Mouse (Mus musculus) kidney, embryonic 16.5 days (tissue): Measurements from ENCODE around the gene Mt3. TPM values are rescaled to one million over a fixed set of nuclear protein-coding genes. Genes with fewer than 3 reads are reported as not detected.
"Not testable (repeated sequence)": the region's sequence is repeated elsewhere in the genome, so short reads cannot be mapped to it uniquely, and the experiment has no call there.

Source experiments
- ATAC-seq: fragments of 200-750 bp; cut with Nextera tagmentation; 2 replicates; pipeline ENCODE4 v1.8.0; 2017; ENCODE audit warnings: moderate TSS enrichment; ENCODE audit not compliant: low FRiP score, low TSS enrichment
- H3K27ac ChIP-seq: fragments of 300-500 bp; sonication (generic); 2 replicates; pipeline ENCODE4 v1.5.1; 2014; ENCODE audit warnings: low read length
- H3K27me3 ChIP-seq: fragments of 300-500 bp; sonication (generic); 2 replicates; pipeline ENCODE4 v1.6.1; 2014; ENCODE audit warnings: low read length, control low read depth, mixed read lengths; ENCODE audit not compliant: insufficient read depth
- H3K36me3 ChIP-seq: fragments of 300-500 bp; sonication (generic); 2 replicates; pipeline ENCODE4 v1.6.1; 2014; ENCODE audit warnings: low read length, control low read depth, mixed read lengths; ENCODE audit not compliant: insufficient read depth
- H3K4me1 ChIP-seq: fragments of 300-500 bp; sonication (generic); 2 replicates; pipeline ENCODE4 v1.6.1; 2014; ENCODE audit warnings: low read length, control low read depth, mixed read lengths; ENCODE audit not compliant: insufficient read depth
- H3K4me2 ChIP-seq: fragments of 300-500 bp; sonication (generic); replicated peaks from 2 replicates; pipeline ENCODE4 v1.6.1; 2014; ENCODE audit warnings: low read depth, low read length
- H3K4me3 ChIP-seq: fragments of 300-500 bp; sonication (generic); 2 replicates; pipeline ENCODE4 v1.5.1; 2014; ENCODE audit warnings: mild to moderate bottlenecking, low read length
- H3K9ac ChIP-seq: fragments of 300-500 bp; sonication (generic); replicated peaks from 2 replicates; pipeline ENCODE4 v1.6.1; 2014; ENCODE audit warnings: low read length
- H3K9me3 ChIP-seq: fragments of 300-500 bp; sonication (generic); 2 replicates; pipeline ENCODE4 v1.6.1; 2016; ENCODE audit warnings: low read length, control low read depth
- WGBS: fragments of 180-500 bp; shearing (Covaris S2); extraction: QIAGEN DNeasy Blood & Tissue Kit; methylation state at CpG from one replicate; pipeline ENCODE4 v1.1.7; 2014; 5-methylcytosine and 5-hydroxymethylcytosine counted together
- polyA plus RNA-seq: library from polyadenylated mRNA; unstranded; fragments of >200 nt; fragmentation: Nextera tagmentation; extraction: Ambion mirVana; gene quantifications from 2 replicates; pipeline ENCODE4 v1.2.1, GENCODE M21; 2015

Mt3 gene
- polyA plus RNA-seq, 1 experiment from 2014 or later: 1.6 TPM

DNA sequence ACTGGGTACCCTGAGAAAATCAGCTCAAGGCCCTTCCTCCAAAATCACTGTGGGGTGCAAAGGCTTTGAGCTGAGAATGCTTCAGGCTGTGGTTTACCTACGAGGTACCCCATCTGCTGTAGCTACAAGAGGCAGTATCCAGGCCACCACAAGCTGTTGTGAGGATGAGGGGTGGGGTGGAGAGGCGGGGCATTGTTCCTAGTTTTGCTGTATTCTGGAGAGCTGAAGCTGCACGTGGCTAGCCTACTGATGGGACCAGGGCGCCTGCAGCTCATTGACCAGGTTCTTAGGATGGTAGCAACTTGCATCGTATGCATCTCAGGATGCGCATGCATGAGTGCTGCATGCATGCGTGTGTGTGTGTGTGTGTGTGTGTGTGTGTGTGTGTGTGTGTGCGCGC is 30.8 kb upstream of the Mt3 start:
- Histone ChIP-seq H3K9me3 (no peaks in the 10 kb centered on the region), H3K27me3 (no peaks in the 10 kb centered on the region), H3K4me1 (peaks cover 8% of the 10 kb centered on the region), H3K27ac (no peak overlapping the region), H3K4me2 (no peak overlapping the region), H3K4me3 (no peak overlapping the region), H3K36me3 (no peaks in the 10 kb centered on the region), H3K9ac (no peak overlapping the region)
- WGBS: 79% methylated on average over 9 of the region's 9 CpGs
- ATAC-seq: no peak

- H3K4me2 ChIP-seq: no peak overlapping the region
- H3K27ac ChIP-seq: no peak overlapping the region
- no peak overlapping the region for H3K4me3 ChIP-seq
- no peaks in the 10 kb centered on the region for H3K9me3 ChIP-seq
- no peaks in the 10 kb centered on the region for H3K27me3 ChIP-seq
- no peak for ATAC-seq
- H3K9ac ChIP-seq: no peak overlapping the region
- WGBS: 27% methylated on average over 8 of the region's 8 CpGs
- no peaks in the 10 kb centered on the region for H3K36me3 ChIP-seq
- peaks cover 8% of the 10 kb centered on the region for H3K4me1 ChIP-seq
These were observed 29.5 kb upstream of the Mt3 start for GRCm38 (mm10) chr8:94122711-94123468.

- 72% methylated on average over 6 of the region's 6 CpGs for WGBS
- Histone ChIP-seq H3K9ac (no peak overlapping the region), H3K27me3 (no peaks in the 10 kb centered on the region), H3K36me3 (no peaks in the 10 kb centered on the region), H3K4me2 (no peak overlapping the region), H3K4me1 (peaks cover 8% of the 10 kb centered on the region), H3K4me3 (no peak overlapping the region), H3K27ac (no peak overlapping the region), H3K9me3 (no peaks in the 10 kb centered on the region)
- ATAC-seq: no peak
These were observed 24.7 kb upstream of the Mt3 start for GRCm38 (mm10) chr8:94127711-94128110.

GRCm38 (mm10) chr8:94129133-94129789 is 23.1 kb upstream of the Mt3 start:
- H3K4me1 ChIP-seq: no peaks in the 10 kb centered on the region
- WGBS: 89% methylated on average over 6 of the region's 6 CpGs
- no peak for ATAC-seq
- H3K4me2 ChIP-seq: no peak overlapping the region
- no peaks in the 10 kb centered on the region for H3K36me3 ChIP-seq
- no peaks in the 10 kb centered on the region for H3K9me3 ChIP-seq
- no peak overlapping the region for H3K27ac ChIP-seq
- H3K27me3 ChIP-seq: no peaks in the 10 kb centered on the region
- H3K9ac ChIP-seq: no peak overlapping the region
- no peak overlapping the region for H3K4me3 ChIP-seq

GRCm38 (mm10) chr8:94130126-94130525 is 22.3 kb upstream of the Mt3 start:
- H3K9me3 ChIP-seq: no peaks in the 10 kb centered on the region
- no peak for ATAC-seq
- H3K4me2 ChIP-seq: no peak overlapping the region
- 0 out of 2 replicates have a peak, but pooled peaks cover 4% of the 10 kb centered on the region for H3K4me1 ChIP-seq
- no peaks in the 10 kb centered on the region for H3K27me3 ChIP-seq
- H3K27ac ChIP-seq: no peak overlapping the region
- no peak overlapping the region for H3K9ac ChIP-seq
- 76% methylated on average over 4 of the region's 4 CpGs for WGBS
- no peak overlapping the region for H3K4me3 ChIP-seq
- no peaks in the 10 kb centered on the region for H3K36me3 ChIP-seq

- Histone ChIP-seq H3K36me3 (no peaks in the 10 kb centered on the region), H3K4me1 (0 out of 2 replicates have a peak, but pooled peaks cover 4% of the 10 kb centered on the region), H3K4me3 (no peak overlapping the region), H3K27ac (no peak overlapping the region), H3K9ac (no peak overlapping the region), H3K27me3 (no peaks in the 10 kb centered on the region), H3K9me3 (no peaks in the 10 kb centered on the region), H3K4me2 (no peak overlapping the region)
- 65% methylated on average over 5 of the region's 5 CpGs for WGBS
- no peak for ATAC-seq
These were observed 20.3 kb upstream of the Mt3 start for GRCm38 (mm10) chr8:94132096-94132495.

- H3K27ac ChIP-seq, H3K36me3 ChIP-seq, ATAC-seq, H3K9ac ChIP-seq, H3K4me2 ChIP-seq, H3K4me3 ChIP-seq, H3K27me3 ChIP-seq, H3K9me3 ChIP-seq, H3K4me1 ChIP-seq: not testable (repeated sequence)
- 40% methylated on average over 3 of the region's 3 CpGs for WGBS
These were observed 17.8 kb upstream of the Mt3 start for GRCm38 (mm10) chr8:94134601-94135000.

DNA sequence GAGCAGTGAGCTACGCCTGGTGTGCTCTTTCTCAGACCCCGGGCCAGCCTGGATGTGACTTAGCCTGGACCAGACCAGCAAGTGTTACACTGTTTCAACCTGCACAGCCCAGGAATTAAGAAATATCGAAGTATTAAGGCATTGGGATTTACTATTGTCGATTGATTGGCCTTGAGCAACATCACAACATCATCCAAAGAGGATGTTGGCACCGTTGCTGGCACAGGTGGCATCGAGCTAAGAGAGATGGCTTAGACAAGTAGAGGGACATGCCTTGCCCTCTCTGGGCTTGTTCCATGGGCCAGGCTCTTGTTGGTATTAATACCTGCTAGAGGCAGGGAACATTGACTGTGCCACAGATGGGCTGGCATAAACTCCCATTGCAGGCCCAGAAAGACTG is 16.9 kb upstream of the Mt3 start:
- no peak overlapping the region for H3K9ac ChIP-seq
- 91% methylated on average over 6 of the region's 6 CpGs for WGBS
- H3K27ac ChIP-seq: no peak overlapping the region
- H3K9me3 ChIP-seq: no peaks in the 10 kb centered on the region
- H3K4me2 ChIP-seq: no peak overlapping the region
- ATAC-seq: no peak
- no peaks in the 10 kb centered on the region for H3K36me3 ChIP-seq
- 0 out of 2 replicates have a peak, but pooled peaks cover 4% of the 10 kb centered on the region for H3K4me1 ChIP-seq
- no peaks in the 10 kb centered on the region for H3K27me3 ChIP-seq
- no peak overlapping the region for H3K4me3 ChIP-seq

DNA sequence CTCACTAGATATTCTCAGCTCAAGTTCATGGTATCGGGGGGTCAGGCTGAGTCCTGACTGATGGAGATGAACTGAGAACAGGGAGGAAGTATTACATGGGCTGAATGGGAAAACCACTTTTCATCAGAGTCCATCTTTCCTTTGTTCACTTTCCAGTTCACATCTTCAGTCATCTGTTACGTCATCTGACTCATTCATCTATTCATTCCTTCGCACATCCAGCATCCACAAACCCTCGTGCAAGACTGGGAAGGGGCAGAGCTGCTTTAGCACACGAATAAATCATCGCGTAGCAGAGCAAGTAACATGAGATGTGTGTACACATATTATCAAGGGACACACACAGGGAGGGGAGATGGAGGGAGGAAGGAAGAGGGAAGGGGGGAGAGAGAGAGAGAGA is 16.2 kb upstream of the Mt3 start:
- no peaks in the 10 kb centered on the region for H3K27me3 ChIP-seq
- H3K4me3 ChIP-seq: no peak overlapping the region
- no peak for ATAC-seq
- H3K4me1 ChIP-seq: 0 out of 2 replicates have a peak, but pooled peaks cover 4% of the 10 kb centered on the region
- H3K4me2 ChIP-seq: no peak overlapping the region
- H3K9ac ChIP-seq: no peak overlapping the region
- H3K27ac ChIP-seq: no peak overlapping the region
- H3K9me3 ChIP-seq: no peaks in the 10 kb centered on the region
- H3K36me3 ChIP-seq: no peaks in the 10 kb centered on the region
- 58% methylated on average over 7 of the region's 7 CpGs for whole genome bisulfite sequencing

- no peaks in the 10 kb centered on the region for H3K9me3 ChIP-seq
- no peak within 1 kb of the TSS for H3K4me3 ChIP-seq
- no peak for ATAC-seq
- H3K4me1 ChIP-seq: 0 out of 2 replicates have a peak, but pooled peaks cover 4% of the 10 kb centered on the region
- no peak within 1 kb of the TSS for H3K9ac ChIP-seq
- no peaks in the 10 kb centered on the region for H3K27me3 ChIP-seq
- no peak within 1 kb of the TSS for H3K4me2 ChIP-seq
- no peaks in the 10 kb centered on the region for H3K36me3 ChIP-seq
- WGBS: 45% methylated on average over 6 of the region's 6 CpGs
- H3K27ac ChIP-seq: no peak within 1 kb of the TSS
These were observed 15.5 kb upstream of the Mt3 start, which contains the start of gene Mt4 for GRCm38 (mm10) chr8:94136933-94137332. TSS of gene Mt4 (plus strand) at chr8:94137197.
